Mouse (Mus musculus): ENCODE results near the gene Coro1a.

- TF ChIP-seq EP300 (IDR thresholded peaks at IDR 0.05; ENCODE audit: low read length) = no peak
- TF ChIP-seq MEF2A (IDR thresholded peaks at IDR 0.05; ENCODE audit: borderline replicate concordance, low read depth, low read length) = no peak
- no peak for TF ChIP-seq ZKSCAN1 (IDR thresholded peaks at IDR 0.05; ENCODE audit: borderline replicate concordance, low read depth, low read length)
Observed at GRCm38 (mm10) chr7:126691676-126692075, 15.9 kb downstream of the Coro1a start.
